Mouse (Mus musculus) bone marrow, adult 2 months (tissue): Measurements from ENCODE around the gene Fam20b. TPM values are rescaled to one million over a fixed set of nuclear protein-coding genes. Genes with fewer than 3 reads are reported as not detected.

Experiments
- H3K27ac ChIP-seq: fragments of 200-500 bp; 2 replicates; pipeline ENCODE4 v1.5.1; 2012; ENCODE audit warnings: low read depth, mild to moderate bottlenecking, control low read depth, inconsistent platforms, low read length; ENCODE audit not compliant: control insufficient read depth, poor library complexity, insufficient read depth
- H3K4me1 ChIP-seq: fragments of 200-500 bp; 2 replicates; pipeline ENCODE4 v1.6.1; 2011; ENCODE audit warnings: low read length; ENCODE audit not compliant: control insufficient read depth, insufficient read depth
- H3K4me3 ChIP-seq: fragments of 200-500 bp; replicated peaks from 2 replicates; pipeline ENCODE3; 2011; ENCODE audit warnings: mild to moderate bottlenecking, low read depth, low read length, control low read depth; ENCODE audit not compliant: control insufficient read depth
- CTCF ChIP-seq: fragments of 200-500 bp; IDR thresholded peaks from 2 replicates; pipeline ENCODE4 v1.5.1; 2011; ENCODE audit warnings: low read length, control low read depth; ENCODE audit not compliant: control insufficient read depth, insufficient read depth
- POLR2A ChIP-seq: fragments of 200-500 bp; IDR thresholded peaks from 2 replicates; pipeline ENCODE4 v1.6.1; 2011; ENCODE audit warnings: low read depth, mild to moderate bottlenecking, control low read depth, low read length, borderline replicate concordance; ENCODE audit not compliant: control insufficient read depth
- WGBS: fragments of 180-500 bp; shearing (Covaris S2); methylation state at CpG from one replicate; pipeline ENCODE4 v1.1.7; 2018; 5-methylcytosine and 5-hydroxymethylcytosine counted together
- polyA plus RNA-seq: library from polyadenylated mRNA; stranded (reverse); fragments of >200 nt; gene quantifications from 2 replicates; pipeline ENCODE4 v1.2.4, GENCODE M21; 2011; ENCODE audit warnings: low replicate concordance; ENCODE audit not compliant: missing spikeins, insufficient read depth, insufficient read length

The Fam20b gene
- polyA plus RNA-seq, 1 experiment: 9.4 TPM

- Histone ChIP-seq H3K4me1 (peaks cover 2% of the 10 kb centered on the region), H3K4me3 (no peak overlapping the region), H3K27ac (no peak overlapping the region)
- TF ChIP-seq CTCF (no peak), POLR2A (no peak)
- 38% methylated on average over 15 of the region's 15 CpGs for WGBS
Observed at GRCm38 (mm10) chr1:156754608-156755413, 35.9 kb upstream of the Fam20b start.

DNA sequence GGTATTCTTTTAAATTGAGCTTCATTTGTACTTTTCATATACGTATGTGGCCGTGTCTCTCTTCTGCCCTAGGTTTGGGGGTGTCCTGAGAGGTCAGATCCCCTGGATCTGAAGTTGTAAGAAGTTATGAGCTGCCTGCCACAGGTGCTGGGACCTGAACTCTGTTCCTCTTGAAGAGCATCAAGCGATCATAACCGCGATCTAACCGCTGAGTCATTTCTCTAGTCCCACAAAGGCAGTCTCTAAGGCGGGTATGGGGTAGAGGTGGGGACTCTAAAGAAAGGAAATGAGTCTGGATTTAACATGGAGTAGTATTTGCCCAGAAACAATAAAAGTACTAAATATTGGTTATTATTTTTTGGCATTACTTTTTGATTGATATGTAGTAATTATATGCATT lies 34.1 kb upstream of the Fam20b start:
- Histone ChIP-seq H3K4me3 (no peak overlapping the region), H3K4me1 (peaks cover 2% of the 10 kb centered on the region), H3K27ac (no peak overlapping the region)
- 63% methylated on average over 7 of the region's 7 CpGs for WGBS
- no peak for TF ChIP-seq CTCF
- no peak for TF ChIP-seq POLR2A

- Histone ChIP-seq H3K4me1 (peaks cover 2% of the 10 kb centered on the region), H3K4me3 (peak overlapping the region; percentile 42), H3K27ac (peak overlapping the region; percentile 16; the same call in 1 of the 2 replicates)
- 17% methylated on average over 21 of the region's 21 CpGs for WGBS
- TF ChIP-seq POLR2A (no peak), CTCF (peak; percentile 86)
Observed at GRCm38 (mm10) chr1:156752020-156752724, 33.3 kb upstream of the Fam20b start.

GRCm38 (mm10) chr1:156750261-156750660 lies 31.4 kb upstream of the Fam20b start:
- Histone ChIP-seq H3K4me3 (no peak overlapping the region), H3K27ac (no peak overlapping the region), H3K4me1 (peaks cover 2% of the 10 kb centered on the region)
- WGBS: 76% methylated on average over 4 of the region's 4 CpGs
- no peak for TF ChIP-seq CTCF
- no peak for TF ChIP-seq POLR2A

GRCm38 (mm10) chr1:156749136-156749535 lies 30.2 kb upstream of the Fam20b start:
- no peak for TF ChIP-seq CTCF
- no peak for TF ChIP-seq POLR2A
- no peak overlapping the region for H3K4me3 ChIP-seq
- no peak overlapping the region for H3K27ac ChIP-seq
- peaks cover 2% of the 10 kb centered on the region for H3K4me1 ChIP-seq

DNA sequence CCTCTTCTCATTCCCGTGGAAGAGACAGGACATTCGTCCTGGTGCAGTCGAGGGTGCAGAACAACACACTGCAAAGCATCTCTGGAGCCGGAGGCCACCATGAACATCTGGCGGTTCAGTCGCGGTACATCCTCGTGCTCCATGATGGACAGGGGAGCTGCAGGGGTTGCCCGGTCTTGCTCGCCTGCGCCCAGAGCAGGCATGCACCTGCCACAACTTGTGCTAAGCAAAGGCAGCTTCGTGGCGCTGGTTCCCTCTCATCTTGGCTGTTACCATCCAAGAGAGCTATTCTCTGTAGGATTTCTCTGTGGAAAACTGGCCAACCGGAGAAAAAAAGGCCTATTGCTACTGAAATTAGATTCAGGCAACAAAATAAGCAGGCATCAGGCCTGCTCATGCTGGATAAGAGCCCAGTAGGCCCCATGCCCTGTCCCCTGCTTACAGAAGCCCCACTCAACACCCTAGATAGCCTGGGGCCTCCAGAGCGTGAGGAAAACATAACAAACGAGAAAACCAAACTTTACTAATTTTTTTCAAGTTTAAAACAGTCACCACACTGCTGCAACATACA lies 29.6 kb upstream of the Fam20b start:
- TF ChIP-seq CTCF (no peak), POLR2A (no peak)
- WGBS: 91% methylated on average over 16 of the region's 16 CpGs
- H3K27ac ChIP-seq: no peak overlapping the region
- no peak overlapping the region for H3K4me3 ChIP-seq
- H3K4me1 ChIP-seq: peaks cover 4% of the 10 kb centered on the region

- Histone ChIP-seq H3K27ac (peak overlapping the region; percentile 80), H3K4me3 (peak overlapping the region; percentile 38), H3K4me1 (peaks cover 3% of the 10 kb centered on the region)
- 54% methylated on average over 7 of the region's 7 CpGs for WGBS
- TF ChIP-seq CTCF (no peak), POLR2A (no peak)
Observed at GRCm38 (mm10) chr1:156745188-156745810, 26.4 kb upstream of the Fam20b start.
